Mouse (Mus musculus) ES-CJ7 (cell line): ENCODE data around the gene Lrrc28.

Experiments used
- DNase-seq: peaks from one replicate; pipeline ENCODE4 v3.0.0; 2011; ENCODE audit warnings: low read depth, low spot score

The Lrrc28 gene

DNA sequence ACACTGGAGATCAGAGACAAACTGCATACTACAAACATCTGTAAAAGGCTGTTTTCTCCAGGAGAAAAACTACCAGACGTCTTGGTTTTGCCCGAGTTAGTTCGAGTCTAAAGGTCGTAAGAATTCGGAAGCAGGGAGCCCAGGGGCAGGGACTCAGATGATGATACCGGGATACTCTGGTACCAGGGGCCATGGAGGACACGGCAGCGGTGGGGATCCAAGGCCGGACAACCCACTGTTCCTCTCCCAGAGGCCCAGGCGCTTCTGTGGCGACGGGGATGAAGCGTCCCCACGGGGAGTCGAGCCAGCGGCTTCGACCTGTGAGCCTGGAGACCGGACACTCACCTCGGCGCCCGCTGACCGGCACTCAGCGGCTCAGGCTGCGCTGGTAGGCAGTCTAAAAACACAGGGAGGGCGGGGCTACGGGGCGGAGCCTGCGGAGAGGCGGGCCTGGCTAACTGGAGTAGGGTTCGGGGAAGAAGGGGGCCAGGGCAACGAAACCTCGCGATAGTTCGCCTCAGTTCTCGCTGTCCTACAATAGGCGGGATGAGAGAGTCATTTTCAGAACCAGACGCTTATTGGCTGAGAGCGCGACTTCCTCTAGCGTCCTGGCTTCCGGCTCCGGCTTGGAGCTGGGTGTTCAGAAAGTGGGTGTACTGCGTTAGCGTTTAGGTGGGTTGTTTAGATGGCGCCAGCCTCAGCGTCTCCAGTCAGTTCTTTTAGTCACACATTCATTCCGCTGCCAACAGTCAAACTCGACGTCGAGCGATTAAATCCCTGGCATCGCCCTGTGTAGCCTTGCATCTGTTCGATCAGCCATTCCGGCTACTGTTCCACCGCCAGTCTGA, at the start of gene Lrrc28:
Gene Lrrc28 (minus strand): TSS at position 436 of the 848 bp plus-strand sequence.
- DNase-seq, result peak; percentile 99

DNA sequence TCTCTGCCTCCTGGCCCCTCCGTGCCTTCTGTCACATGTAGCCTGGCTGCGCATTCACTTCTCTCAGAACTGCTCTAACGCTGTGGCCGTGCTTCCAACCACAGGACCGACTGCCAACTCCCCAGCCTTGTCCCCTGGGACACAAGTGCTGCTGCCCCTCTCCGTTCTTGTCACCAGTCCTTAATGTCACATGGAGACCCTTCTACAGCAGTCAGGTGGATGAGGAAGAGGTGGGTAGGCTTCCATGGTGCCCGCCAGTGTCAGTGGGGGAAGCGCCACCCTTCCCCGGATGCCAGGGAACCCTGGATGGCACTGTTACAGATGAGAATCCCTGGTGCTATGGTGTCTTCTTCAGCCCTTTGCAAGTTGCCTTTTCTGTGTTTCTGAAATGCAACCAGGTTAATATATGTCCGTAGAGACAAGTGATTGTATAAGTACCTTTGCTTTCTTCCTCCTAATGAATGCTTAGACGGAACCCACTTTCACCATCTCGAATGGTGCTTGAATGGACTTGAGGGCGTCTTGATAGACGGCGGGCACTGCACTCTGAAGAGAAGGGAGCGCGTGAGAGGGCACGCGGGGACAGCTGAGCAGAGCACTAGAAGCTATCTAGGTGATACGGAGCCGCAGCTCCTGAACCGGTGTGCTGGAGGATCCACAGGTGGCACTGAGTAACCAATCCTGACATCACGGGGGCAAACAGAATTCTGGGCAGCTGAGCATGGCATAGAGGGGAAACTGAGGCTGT, 47.9 kb upstream of the Lrrc28 start:
- no peak for DNase-seq

DNA sequence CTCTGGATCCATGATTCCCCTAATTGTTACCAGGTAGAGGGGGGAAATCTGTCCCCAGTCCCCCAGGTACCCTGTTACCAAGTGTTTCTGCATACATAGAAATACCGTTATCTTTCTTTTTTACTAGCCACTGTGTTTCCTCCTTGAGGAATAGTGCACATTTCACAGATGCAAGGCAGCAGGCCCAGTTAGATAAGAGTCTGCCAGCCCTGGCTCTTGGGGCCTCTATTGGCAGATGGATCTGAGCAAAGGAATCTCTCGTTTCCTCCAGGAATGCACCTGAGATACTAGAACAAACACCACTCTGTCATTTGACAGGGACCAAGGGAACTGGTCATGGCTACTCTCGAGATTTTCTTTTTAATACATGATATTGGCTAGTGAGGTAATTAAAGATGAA, 47.1 kb upstream of the Lrrc28 start:
- DNase-seq, result no peak

DNA sequence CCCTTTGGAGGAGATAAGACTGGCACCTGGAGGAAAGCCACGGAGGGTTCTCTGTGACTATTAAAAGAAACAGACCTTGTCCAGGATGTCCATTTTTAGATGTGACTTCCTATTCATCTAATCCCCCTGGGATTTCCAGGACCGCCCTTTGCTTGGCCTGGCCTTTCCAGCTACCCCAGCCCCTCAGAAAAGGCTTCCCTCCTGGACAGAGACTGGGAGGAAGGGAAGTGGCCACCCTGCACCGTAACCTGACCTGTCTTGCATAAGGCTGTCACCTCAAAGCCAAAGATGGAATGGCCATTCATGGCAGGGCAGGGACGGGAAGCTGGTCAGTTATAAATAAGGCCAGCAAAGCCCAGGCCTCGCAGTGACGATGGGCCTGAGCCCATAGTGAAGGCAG, 46.0 kb upstream of the Lrrc28 start:
- DNase-seq, result no peak

DNA sequence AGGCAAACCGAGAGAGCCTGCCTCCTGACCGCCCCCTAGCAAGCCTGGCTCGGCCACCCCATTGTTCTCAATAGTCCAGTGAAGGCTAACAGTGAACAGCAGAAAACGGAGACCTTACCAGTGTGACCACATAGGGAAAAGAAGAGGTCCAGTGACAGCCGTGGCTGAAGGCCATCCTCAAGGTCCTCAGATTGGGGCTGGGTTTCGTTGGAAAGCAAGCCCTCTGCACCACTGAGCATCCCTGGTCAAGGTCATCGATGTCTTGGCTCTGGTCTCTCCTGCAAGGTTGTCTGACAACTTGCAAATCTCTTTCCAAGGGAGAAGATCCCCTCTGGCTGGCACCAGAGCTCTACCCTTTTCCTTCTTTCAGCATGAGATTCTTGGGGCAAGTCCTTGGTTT, 44.7 kb upstream of the Lrrc28 start:
- no peak for DNase-seq

DNA sequence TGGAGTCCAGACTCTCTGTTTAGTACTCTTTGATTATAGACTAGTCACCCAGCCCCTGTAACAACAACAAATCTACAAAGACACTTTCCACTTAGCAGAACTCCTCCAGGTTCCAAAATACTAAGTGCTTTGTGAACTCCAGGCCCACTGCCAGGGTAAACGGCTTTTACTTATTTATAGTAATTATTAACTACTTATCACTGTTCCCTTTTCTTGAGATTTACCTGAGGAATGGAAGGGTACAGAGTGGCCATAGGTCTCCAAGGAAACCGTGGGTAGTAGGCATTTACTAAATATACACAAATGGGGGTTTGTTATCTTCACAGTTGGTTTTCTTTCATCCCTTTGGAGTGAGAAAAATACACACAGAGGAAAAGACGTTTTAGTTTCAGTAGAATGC, 43.2 kb upstream of the Lrrc28 start:
- no peak for DNase-seq

DNA sequence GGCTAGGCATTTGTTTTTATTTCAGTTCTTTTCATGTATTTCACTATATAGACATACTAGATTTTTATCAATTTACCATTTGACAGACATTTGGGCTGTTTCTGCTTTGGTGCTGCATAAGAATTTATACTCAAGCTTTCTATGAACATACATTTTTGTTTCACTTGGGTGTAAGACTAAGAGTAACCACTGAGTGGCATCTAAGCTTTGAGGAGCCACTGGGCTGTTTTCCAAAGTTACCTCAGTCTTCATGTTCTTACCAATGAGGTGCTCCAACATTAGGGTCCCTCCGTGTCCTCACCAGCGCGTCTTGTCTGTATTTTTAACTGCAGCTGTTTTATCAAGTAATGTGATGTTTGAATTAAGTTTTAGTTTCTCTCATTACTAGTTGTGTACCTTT, 41.5 kb upstream of the Lrrc28 start:
- no peak for DNase-seq

DNA sequence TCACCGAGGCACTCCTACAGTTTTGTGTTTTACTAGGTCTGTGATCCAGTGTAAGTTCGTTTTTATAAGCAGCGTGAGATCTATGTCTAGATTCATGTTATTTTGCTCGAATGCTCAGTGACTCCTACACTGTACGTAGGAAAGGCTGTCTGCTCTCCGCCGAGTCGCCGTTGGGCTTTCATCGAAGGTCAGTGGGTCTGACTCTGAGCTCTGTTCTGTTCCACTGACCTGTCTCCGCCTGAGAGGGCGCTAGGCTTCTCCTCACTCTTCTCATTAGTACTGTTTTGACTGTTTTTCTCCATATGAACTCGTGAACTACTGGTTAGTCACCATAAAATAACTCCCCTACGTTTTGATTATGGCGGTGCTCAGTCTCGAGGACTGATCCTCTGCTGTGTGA, 37.9 kb upstream of the Lrrc28 start:
- peak; percentile 27 for DNase-seq

DNA sequence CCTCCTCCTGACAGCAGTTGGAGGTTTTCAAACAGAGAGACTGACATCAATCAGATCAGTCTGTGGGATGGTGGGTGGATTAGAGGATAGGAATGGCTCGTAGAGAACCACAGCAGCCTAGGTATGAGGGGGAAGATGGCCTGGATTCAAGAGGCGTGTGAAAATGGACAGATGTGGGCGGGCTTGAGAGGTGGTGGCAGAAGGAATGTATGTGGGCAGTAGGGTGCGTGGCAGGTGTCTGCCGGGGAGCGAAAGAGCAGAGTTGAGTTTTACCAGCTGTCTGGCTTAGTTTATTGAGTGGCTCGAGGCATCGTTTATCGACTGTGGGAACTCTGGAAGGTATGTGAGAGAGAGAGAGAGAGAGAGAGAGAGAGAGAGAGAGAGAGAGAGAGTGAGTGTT, 36.0 kb upstream of the Lrrc28 start:
- no peak for DNase-seq

DNA sequence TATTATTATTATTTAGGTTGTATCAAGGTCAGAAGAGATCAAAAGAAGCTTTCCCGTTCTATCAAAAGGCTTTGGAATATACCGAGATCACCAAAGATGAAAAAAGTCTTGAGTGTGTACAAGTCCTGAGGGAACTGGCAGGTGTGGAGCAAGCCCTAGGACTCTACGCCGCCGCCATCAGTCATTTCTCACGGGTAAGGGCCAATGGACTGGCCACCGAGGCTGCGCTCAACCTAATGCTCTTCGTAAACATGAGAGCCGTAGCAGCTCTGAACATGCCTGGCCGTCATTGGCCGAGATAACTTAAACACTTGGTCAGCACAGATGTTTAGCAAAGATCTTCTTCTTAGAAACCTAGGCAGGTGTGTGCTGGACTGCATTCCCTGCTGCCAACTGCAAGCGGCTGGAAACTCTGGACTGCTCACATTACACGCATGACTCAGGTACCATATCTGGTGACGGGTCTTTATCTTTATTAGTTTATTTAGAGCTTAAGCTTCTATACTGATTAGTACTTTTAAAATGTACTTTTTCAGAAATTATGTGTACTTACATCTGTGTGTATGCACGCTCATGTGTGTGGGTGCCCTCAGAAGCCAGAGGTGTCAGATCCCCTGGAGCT, 33.9 kb upstream of the Lrrc28 start:
- DNase-seq, result no peak

DNA sequence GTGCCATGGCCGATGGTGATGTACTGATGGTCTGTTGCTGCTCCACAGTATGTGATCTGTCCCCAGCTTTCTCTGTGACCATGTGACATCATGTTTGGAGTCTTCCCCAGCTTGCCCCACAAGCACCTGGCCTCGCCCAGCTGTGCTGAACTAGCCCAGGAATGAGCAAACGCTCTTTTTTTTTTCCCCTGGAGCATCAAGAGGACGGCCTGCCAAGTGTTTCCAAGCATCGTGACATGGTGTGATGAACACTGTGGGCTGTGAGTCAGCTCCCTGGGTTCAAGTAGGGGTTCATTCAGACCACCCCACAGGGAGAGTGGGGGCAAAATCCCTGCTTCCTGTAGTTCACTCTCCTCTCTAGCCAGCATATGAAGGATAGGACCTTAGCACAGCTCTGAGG, 28.6 kb upstream of the Lrrc28 start:
- no peak for DNase-seq

DNA sequence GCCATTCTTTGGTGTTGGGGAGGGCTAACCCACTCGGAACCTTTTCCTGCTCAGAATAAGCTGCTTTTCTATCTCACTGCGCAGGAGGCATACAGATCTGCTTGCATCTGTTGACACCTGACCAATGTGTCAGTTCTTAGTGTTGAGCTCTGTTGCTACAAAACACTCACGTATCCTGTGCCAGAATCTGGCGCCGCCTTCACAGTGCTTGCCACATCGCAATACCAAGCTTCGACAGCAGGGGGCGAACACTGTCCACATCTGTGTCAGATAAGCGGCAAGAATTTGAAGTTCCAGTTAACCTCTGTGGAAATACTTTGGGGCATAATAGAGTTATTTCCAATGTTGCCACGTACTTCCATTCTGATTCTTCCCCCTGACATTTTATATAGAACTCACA, 27.6 kb upstream of the Lrrc28 start:
- DNase-seq, result peak; percentile 83

DNA sequence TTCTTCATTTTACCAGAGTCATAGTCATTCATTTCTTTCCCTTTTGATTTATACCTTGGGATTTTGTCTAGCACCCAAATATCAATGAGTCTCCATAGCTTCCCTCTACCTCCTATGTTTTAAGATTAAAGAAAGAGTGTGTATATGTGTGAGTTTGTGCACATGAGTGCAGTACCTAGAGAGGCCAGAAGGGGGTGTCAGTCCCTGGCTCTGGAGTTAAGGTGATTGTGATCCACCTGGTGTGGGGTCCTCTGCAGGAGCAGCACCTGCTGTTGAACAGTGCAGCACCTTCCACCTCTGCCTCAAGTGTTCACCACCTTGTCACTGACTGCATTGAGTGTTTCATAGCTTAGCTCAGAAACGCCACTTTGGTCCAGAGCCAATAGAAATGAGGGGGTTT, 25.9 kb upstream of the Lrrc28 start:
- DNase-seq, result peak; percentile 33

DNA sequence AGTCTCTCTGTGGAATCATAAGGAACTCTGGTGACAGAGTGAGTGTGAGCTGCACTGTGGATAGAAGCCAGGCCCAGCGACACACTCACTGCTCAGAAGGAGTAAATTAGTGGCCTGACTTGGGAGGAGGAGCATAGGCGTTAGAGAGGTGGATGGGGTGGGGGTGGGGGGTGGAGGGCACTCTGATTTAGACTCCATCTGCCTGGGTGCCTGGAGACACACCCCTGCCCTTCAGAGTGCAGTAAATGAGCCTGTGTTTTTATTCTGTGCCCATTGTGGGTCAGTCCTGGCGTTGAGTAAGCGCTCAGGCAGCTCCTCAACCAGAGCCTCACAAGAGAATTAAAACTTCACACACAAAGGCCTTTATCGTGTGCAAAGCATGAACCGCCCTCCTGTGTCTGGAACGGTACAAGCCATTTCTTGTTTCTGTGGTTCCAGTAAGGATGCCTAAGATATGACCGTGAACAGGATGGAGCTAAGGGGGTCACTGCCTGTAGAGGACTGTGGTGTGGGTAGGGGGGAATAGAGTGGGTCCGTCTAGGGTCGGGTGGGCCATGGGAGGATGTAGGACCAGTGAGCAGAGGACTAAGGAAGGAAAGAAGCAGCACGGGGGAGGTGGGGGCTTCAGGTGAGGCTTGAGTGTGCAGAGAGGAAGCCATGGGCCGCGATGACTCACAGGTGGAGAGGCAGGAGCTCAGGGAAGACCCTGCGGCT, 19.1 kb upstream of the Lrrc28 start:
- no peak for DNase-seq

DNA sequence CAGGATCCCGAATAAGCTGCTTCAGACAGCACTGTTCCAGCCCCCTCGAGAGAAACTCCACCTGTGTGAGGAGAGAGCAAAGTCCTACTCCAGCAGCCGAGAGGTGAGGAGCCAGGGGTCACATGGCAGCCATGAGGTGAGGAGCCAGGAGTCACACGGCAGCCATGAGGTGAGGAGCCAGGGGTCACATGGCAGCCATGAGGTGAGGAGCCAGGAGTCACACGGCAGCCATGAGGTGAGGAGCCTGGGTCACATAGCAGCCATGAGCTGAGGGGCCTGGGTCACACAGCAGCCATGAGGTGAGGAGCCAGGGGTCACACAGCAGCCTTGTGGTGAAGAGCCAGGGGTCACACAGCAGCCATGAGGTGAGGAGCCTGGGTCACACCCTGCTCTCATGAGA, 17.4 kb upstream of the Lrrc28 start:
- DNase-seq, result no peak

DNA sequence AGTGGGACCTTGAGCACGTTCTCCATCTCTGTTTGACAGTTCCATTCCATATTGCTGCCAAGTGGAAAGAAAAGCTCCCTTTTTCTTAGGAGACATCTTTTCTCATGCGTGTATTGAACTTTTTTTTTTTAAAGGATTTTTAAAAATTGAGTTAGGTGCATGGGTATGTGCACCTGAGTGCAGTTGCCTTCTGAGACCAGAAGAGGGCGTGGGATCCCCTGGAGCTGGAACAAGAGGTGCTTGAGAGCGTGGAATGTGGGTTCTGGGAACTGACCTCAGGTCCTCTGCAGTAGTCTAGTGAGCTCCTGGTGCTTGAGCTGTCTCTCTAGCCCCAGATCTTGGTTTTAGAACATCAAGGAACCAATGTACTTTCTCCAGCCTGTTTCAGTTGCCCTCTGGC, 13.0 kb upstream of the Lrrc28 start:
- no peak for DNase-seq

DNA sequence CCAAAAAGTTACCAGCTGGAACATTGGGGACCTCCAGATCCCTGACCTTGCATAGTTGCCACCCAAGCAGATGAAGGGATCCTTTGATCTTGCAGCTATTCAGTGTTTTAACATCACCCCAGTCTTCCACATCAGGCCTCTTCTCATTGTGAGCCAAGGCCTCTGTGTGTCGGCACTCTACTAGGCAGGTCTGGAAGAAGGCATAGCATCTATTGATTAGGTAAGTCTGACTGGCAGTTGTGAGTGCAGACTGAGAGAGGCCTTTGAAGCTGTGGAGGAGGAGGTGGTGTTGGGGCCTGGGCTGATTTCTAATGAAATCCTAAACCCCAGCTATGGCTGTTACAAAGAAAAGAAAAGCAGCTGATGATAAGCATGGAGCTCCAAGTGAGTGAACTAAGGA, 10.1 kb upstream of the Lrrc28 start:
- peak; percentile 20 for DNase-seq

DNA sequence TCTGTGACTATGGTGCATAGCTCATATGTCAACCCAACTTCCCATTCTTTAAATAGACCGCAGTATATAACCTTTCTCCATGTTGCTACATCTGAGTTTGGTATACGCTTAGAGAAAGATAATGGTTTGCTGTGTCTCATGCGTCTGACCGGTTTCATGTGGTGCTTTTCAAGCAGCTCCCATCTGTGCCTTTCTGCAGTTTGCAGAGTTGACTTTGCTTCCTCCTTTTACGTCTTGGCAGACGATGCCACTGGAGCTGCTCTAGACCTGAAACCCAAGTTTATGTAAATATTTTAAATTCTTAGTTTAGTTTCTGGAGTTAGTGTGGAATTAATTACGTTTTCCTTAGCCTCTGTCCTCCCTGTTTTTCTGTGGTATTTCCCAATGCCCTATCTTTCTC, 9.6 kb upstream of the Lrrc28 start:
- no peak for DNase-seq

DNA sequence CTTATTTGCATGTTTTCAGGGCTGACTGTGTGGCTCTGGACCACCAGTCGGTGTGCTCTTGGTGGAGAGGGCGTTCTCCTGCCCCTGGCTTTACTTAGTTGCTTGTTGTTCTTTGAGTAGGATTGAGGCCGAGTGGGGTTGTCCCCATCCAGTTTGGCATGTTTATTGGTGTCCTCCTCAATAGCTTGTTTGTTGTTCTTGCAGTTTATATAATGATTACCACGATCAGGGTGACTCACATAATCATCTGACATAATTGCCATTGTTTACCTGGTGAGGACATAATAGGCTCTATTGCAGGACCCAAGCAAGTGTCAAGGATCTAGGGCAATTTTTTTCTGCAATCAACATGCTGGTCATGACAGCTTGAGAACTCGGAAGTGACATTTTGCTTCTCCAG, 7.1 kb upstream of the Lrrc28 start:
- no peak for DNase-seq

DNA sequence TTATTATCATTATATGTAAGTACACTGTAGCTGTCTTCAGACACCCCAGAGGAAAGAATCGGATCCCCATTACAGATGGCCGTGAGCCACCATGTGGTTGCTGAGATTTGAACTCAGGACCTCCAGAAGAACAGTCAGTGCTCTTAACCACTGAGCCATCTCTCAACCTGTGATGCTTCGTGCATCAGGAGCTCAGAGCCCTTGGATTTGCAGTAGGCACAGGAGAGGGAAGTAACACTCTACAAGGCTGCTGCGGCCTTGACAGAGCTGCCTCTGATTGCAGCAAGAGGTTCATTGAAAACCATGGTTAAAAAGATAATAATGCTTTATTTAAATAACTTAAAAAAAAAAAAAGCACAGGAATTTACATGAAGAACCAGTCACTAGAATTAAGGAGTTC, 3.3 kb upstream of the Lrrc28 start:
- no peak for DNase-seq

DNA sequence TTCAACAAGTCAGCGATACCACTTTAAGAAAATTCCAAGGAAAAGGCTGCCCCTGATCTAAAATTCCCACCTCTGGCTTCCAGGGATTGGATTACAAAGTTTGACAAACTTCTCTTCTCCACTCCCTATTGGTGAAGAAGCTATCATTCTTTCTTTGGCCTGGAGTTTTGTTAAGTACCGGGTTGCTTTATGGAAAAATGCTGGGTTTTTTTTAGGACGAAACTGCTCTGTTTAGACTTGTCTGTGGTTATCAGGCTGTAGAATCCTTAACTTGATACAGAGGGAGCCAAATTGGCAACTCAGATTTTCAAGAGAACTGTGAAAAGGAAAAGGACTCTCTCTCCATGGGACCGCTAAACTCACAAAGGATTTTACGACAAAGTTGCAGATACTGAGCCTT, 2.2 kb upstream of the Lrrc28 start, which contains the start of gene Ttc23:
Gene Ttc23 (plus strand): TSS at position 134 of the 400 bp plus-strand sequence.
- DNase-seq, result peak; percentile 70

DNA sequence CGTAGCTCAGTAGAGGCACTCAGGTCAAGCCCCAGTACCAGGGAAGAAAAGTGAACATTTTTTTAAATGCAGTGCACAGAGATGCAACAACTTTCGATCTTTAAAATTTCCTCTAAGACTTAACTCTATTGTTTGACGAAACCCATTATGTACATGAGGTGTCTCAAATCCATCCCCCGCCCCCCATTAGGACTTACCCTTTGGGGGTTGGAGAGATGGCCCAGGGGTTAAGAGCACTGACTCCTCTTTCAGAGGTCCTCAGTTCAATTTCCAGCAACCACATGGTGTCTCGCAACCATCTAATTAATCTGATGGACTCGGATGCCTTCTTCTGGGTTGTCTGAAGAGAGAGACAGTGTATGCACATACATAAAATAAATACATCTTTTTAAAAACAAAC, 1.1 kb upstream of the Lrrc28 start:
- no peak for DNase-seq
